Mouse (Mus musculus) thymus, adult 18-20 months (tissue): ENCODE data around the gene H3f3a.

Experiments used
- DNase-seq, 2 experiments: peaks; one replicate each; pipeline ENCODE4 v3.0.0; 2022; ENCODE audit warnings: mixed read lengths in 2 of 2

Gene H3f3a

GRCm38 (mm10) chr1:180822276-180822675 is 8.5 kb upstream of the H3f3a start:
- no peak for DNase-seq

- DNase-seq: no peak
These were observed 7.4 kb upstream of the H3f3a start for GRCm38 (mm10) chr1:180821101-180821500.

- DNase-seq: no peak
These were observed 4.3 kb upstream of the H3f3a start for GRCm38 (mm10) chr1:180818000-180818399.

- DNase-seq: no peak
These were observed 1.8 kb upstream of the H3f3a start for GRCm38 (mm10) chr1:180815371-180816024.

- DNase-seq: peak; percentile 88 to 92
These were observed 296 bp downstream of the H3f3a start for GRCm38 (mm10) chr1:180813409-180813884.

- peak; percentile 36 to 49 for DNase-seq
These were observed 1.0 kb downstream of the H3f3a start for GRCm38 (mm10) chr1:180812463-180813408.

- peak in 1 of 2 experiments; percentile 39 for DNase-seq
These were observed 1.9 kb downstream of the H3f3a start for GRCm38 (mm10) chr1:180811596-180812462.

GRCm38 (mm10) chr1:180810976-180811375 is 2.8 kb downstream of the H3f3a start:
- no peak for DNase-seq

- DNase-seq: no peak
These were observed 4.9 kb downstream of the H3f3a start for GRCm38 (mm10) chr1:180808831-180809230.

- no peak for DNase-seq
These were observed 9.9 kb downstream of the H3f3a start for GRCm38 (mm10) chr1:180803881-180804280.

GRCm38 (mm10) chr1:180801466-180801994 is 12.2 kb downstream of the H3f3a start:
- DNase-seq: no peak

GRCm38 (mm10) chr1:180800814-180801213 is 12.9 kb downstream of the H3f3a start:
- no peak for DNase-seq

- DNase-seq: no peak
These were observed 13.7 kb downstream of the H3f3a start for GRCm38 (mm10) chr1:180800022-180800421.

- DNase-seq: no peak
These were observed 14.5 kb downstream of the H3f3a start for GRCm38 (mm10) chr1:180799253-180799652.

GRCm38 (mm10) chr1:180798660-180799059 is 15.1 kb downstream of the H3f3a start:
- no peak for DNase-seq

GRCm38 (mm10) chr1:180794170-180794569 is 19.6 kb downstream of the H3f3a start:
- DNase-seq: no peak

GRCm38 (mm10) chr1:180793445-180794117 is 20.2 kb downstream of the H3f3a start:
- no peak for DNase-seq

GRCm38 (mm10) chr1:180792814-180793213 is 20.9 kb downstream of the H3f3a start:
- no peak for DNase-seq

- no peak for DNase-seq
These were observed 21.8 kb downstream of the H3f3a start for GRCm38 (mm10) chr1:180791821-180792480.

GRCm38 (mm10) chr1:180783580-180783928 is 30.2 kb downstream of the H3f3a start:
- no peak for DNase-seq

- no peak for DNase-seq
These were observed 30.7 kb downstream of the H3f3a start for GRCm38 (mm10) chr1:180782906-180783579.
